Mouse (Mus musculus): ENCODE data around the gene Nlrp6.

- TF ChIP-seq CTCF (IDR thresholded peaks at IDR 0.05; ENCODE audit: low read depth, low read length), result no peak
- no peak for TF ChIP-seq POLR2AphosphoS5 (IDR thresholded peaks at IDR 0.05; ENCODE audit: insufficient replicate concordance, low read depth, low read length)
Measured at GRCm38 (mm10) chr7:140951051-140951450, 30.3 kb downstream of the Nlrp6 start.
